Mouse (Mus musculus): ENCODE data around the gene Sorcs2.

GRCm38 (mm10) chr5:35981976-35982375, 416.0 kb downstream of the Sorcs2 start:
- TF ChIP-seq POLR2A (IDR thresholded peaks at IDR 0.05; ENCODE audit: insufficient read depth, low read depth, low read length) (no peak), CTCF (IDR thresholded peaks at IDR 0.05; ENCODE audit: insufficient read depth, low read depth, low read length) (peak; percentile 68)

Measured in olfactory bulb, adult 2 months (tissue).